Mouse (Mus musculus): ENCODE results near the gene Spocd1.

DNA sequence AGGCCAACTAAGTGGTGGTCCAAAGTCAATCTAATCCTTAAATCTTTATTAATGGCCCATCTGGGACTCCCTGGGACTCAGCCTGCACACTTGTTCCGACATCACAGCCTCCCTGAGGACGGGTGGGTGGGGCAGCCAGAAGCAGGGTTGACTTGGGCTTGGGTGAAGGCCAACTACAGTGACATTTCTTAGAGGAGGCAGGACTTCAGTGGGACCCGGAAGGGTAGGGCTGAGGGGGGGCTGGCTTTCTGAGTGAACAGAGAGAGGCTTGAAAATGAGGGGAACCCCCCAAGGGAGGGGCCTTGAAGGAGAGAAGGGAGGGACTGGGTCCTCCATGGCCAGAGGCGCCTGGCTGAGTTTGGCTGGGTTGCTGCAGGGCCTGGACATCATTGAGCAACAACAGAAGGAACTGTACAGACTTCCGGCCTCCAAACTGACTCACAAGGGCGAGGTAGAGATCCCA is 22.3 kb downstream of the Spocd1 start:
- TF ChIP-seq CTCF (IDR thresholded peaks at IDR 0.05; ENCODE audit: borderline replicate concordance, extremely low read depth, insufficient read depth, insufficient read length), result no peak
- no peak for TF ChIP-seq POLR2A (IDR thresholded peaks at IDR 0.05; ENCODE audit: borderline replicate concordance, extremely low read depth, insufficient read depth, insufficient read length, poor library complexity, severe bottlenecking)
